Mouse (Mus musculus): ENCODE data around the gene Tmem178. TPM values are rescaled to one million over a fixed set of nuclear protein-coding genes. Genes with fewer than 3 reads are reported as not detected.

The Tmem178 gene
- total RNA-seq, 2 experiments from 2014 or later: 0.34 to 0.45 TPM

DNA sequence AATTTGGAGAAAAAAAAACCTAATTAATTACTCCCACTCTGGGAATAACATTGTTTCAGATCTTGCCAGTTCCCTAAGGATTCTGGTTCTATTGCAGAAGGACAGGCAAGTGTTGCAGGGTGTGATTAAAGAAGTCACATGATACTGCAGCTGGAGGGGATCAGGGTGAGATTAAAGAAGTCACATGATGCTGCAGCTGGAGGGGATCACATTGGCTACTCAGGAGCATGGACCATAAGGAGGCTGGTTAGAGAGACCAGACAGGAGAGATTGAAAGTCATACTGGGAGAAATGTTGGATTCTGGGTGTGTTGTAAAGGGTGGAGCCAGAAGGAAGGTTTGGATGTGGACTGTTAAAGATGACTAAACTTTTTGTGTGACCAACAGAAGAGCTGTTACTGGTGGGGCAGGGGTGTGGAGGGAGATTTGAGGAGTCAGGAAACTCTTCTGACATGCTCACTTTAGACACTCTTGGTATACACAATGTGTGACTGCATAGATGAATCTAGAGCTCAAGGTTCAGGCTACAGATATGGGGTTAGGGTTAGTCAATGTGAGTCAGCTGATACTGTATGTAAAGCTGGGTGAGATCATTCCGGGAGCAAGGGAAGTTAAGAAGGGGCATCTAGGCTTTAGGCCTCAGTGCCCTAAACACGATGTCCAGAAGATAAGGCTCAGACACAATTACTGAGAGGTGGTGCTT is 94.4 kb downstream of the Tmem178 start:
- intact Hi-C loops (cut with DNase I): no loop called here
- DNase-seq (ENCODE audit: low spot score): no peak

DNA sequence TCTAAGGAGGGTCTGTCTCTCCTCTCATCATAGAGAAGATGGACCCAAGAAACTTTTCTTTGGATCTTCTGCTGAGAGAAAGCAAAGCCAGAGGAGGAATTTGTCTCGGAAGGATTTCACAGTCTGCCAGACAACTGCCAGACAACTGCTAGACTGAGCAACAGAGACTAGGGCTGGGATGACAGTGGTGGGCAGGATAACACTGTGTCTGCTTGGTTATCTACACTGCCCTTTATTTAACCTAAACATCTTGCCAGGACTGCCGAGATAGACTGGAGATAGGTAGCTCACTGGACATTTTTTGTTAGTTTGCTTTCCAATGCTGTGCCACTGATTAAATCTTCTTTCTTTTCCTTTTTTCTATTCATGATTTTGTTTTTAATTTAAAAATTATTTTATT is 97.2 kb downstream of the Tmem178 start:
- DNase-seq (ENCODE audit: low spot score): no peak
- intact Hi-C loops (cut with DNase I): no loop called here

DNA sequence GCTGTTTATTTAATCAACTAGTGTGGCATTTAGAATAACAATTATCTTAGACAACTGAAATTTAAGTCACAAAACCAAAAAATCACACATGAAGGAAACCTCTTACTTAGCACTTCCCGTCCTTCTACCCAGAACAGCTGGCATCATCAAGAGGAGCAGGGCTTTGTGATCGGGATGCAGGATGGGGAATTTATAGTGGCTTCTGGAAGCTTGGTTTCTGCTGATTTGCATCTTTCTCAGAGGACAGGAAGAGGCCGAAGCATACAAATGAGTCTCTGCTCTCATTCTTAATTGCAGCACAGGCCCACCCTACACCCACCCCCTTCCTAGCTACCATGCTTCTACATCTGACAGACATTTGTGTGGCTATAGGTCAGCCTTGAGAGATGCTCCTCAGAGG is 99.9 kb downstream of the Tmem178 start:
- no peak for DNase-seq (ENCODE audit: low spot score)
- intact Hi-C loops (cut with DNase I): no loop called here

DNA sequence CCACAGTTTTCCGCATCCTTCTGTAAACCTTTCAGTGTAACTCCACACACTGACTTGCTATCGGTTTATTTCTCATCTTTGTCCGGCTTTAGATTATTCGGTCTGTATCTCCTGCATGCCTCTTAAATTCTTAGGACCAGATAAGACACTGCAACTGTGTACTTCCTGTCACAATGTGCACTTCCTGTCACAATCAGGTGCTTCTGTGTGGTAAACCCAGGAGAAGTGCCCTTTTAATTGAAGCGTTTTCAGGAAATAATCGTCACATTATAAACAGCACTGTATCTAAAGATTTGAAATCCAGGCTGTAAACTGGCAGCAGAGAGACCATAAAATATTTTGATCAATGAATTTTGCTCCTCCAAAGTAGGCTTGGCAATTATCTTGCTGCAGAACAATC is 100.7 kb downstream of the Tmem178 start:
- intact Hi-C loops (cut with DNase I): no loop called here
- no peak for DNase-seq (ENCODE audit: low spot score)

DNA sequence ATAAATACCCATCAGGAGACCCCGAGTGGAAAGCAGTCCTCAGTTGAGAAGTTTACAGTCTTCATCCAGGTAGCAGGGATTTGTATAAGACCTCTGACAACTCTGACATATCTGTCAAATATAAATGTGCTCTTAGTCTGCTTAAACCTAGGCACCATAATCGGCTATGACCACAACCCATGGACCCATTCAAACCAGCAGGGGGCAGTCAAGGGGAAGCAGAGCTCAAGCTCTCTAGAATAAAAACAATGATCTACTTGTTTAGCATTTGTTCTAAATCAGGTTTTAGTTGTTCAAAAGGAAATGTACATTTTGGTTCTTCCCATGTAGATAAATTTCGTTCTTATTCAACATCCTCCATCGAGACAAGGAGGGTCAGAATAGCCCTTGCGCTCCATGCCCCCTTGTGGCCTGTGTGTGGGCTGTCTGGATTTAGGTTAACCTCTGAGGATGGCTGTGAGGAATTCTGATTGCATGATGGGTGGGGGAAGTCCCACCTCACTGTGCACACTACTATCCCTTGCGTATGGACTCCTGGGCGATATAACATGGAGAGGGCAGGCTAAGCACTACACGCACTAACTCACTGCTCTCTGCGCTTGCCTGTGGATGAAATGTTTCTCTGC is 101.2 kb downstream of the Tmem178 start:
- intact Hi-C loops (cut with DNase I): no loop called here

DNA sequence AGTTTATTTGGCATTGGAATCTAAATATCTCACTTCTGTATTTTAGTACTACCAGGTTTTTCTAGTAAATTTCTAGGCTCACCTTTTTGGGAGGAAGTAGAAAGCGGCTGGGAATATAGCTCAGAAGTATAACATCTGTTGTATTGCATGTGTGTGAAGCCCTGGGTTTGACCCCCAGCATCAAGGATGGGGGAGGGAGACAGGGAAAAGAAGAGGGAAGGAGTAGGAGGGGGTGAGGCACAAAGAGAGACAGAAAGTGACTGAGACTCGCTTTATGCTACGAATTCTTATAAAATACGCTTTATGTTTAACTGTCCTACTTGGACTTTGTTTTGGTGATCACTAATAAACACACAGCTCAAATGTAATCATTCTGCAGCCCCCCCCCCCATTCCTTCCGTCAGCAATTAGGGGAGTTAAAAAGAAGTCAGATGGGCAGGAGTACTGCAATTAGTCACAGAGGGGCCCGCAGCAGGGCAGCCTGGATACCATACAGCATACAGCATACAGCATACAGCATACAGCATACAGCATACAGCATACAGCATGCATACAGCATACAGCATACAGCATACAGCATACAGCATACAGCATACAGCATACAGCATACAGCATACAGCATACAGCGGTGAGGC is 103.6 kb downstream of the Tmem178 start:
- no peak for DNase-seq (ENCODE audit: low spot score)
- intact Hi-C loops (cut with DNase I): no loop called here

More for the DNA sequence above, 101.2 kb downstream of the Tmem178 start:
- DNase-seq (ENCODE audit: low spot score): no peak

Other genes starting within 250 kb of the Tmem178 start
- 10 to 100 TPM; 24.0 to 24.4 TPM for gene Map4k3, start 216.1 kb upstream of the Tmem178 start, total RNA-seq (2021)
- gene Thumpd2, start 120.5 kb downstream of the Tmem178 start, total RNA-seq (2021): 1 to 10 TPM; 4.6 to 4.8 TPM